Mouse (Mus musculus): Measurements from ENCODE around the gene Nfyb. TPM values are rescaled to one million over a fixed set of nuclear protein-coding genes. Genes with fewer than 3 reads are reported as not detected.

The Nfyb gene
- polyA plus RNA-seq, 1 experiment from 2014 or later = 8.4 TPM

- no peak overlapping the region for H3K27ac ChIP-seq
- H3K36me3 ChIP-seq (ENCODE audit: inconsistent target) = no peaks in the 10 kb centered on the region
- WGBS (ENCODE audit: missing documents) = 91% methylated on average over 7 of the region's 9 CpGs
- H3K79me2 ChIP-seq (ENCODE audit: inconsistent target) = no peaks in the 10 kb centered on the region
- H3K4me3 ChIP-seq (ENCODE audit: inconsistent target) = no peak overlapping the region
These were observed 5.0 kb upstream of the Nfyb start for GRCm38 (mm10) chr10:82768901-82769300.

- Histone ChIP-seq H3K79me2 (ENCODE audit: inconsistent target) (peaks cover 49% of the 10 kb centered on the region), H3K4me3 (ENCODE audit: inconsistent target) (peak overlapping the region; percentile 66), H3K36me3 (ENCODE audit: inconsistent target) (0 out of 2 replicates have a peak, but pooled peaks cover 7% of the 10 kb centered on the region), H3K27ac (peak overlapping the region; percentile 32; the same call in 1 of the 2 replicates)
- WGBS (ENCODE audit: missing documents) = 1% methylated on average over 46 of the region's 48 CpGs
These were observed 925 bp downstream of the Nfyb start for GRCm38 (mm10) chr10:82762756-82763681.

- 93% methylated on average over 8 of the region's 9 CpGs for whole genome bisulfite sequencing (ENCODE audit: missing documents)
- Histone ChIP-seq H3K27ac (no peak overlapping the region), H3K4me3 (ENCODE audit: inconsistent target) (no peak overlapping the region), H3K79me2 (ENCODE audit: inconsistent target) (peaks cover 52% of the 10 kb centered on the region), H3K36me3 (ENCODE audit: inconsistent target) (peaks cover 20% of the 10 kb centered on the region)
These were observed 2.7 kb downstream of the Nfyb start for GRCm38 (mm10) chr10:82761037-82761811.

GRCm38 (mm10) chr10:82759706-82760105 lies 4.2 kb downstream of the Nfyb start:
- Histone ChIP-seq H3K36me3 (ENCODE audit: inconsistent target) (peaks cover 34% of the 10 kb centered on the region), H3K79me2 (ENCODE audit: inconsistent target) (peaks cover 52% of the 10 kb centered on the region), H3K4me3 (ENCODE audit: inconsistent target) (no peak overlapping the region), H3K27ac (no peak overlapping the region)
- 78% methylated on average over 5 of the region's 5 CpGs for WGBS (ENCODE audit: missing documents)

GRCm38 (mm10) chr10:82758878-82759277 lies 5.1 kb downstream of the Nfyb start:
- H3K4me3 ChIP-seq (ENCODE audit: inconsistent target) = no peak overlapping the region
- WGBS (ENCODE audit: missing documents) = 100% methylated on average over 3 of the region's 3 CpGs
- peaks cover 52% of the 10 kb centered on the region for H3K79me2 ChIP-seq (ENCODE audit: inconsistent target)
- H3K36me3 ChIP-seq (ENCODE audit: inconsistent target) = peaks cover 42% of the 10 kb centered on the region
- H3K27ac ChIP-seq = no peak overlapping the region

GRCm38 (mm10) chr10:82758368-82758767 lies 5.6 kb downstream of the Nfyb start:
- WGBS (ENCODE audit: missing documents) = 95% methylated on average over 6 of the region's 6 CpGs
- no peak overlapping the region for H3K27ac ChIP-seq
- peaks cover 52% of the 10 kb centered on the region for H3K79me2 ChIP-seq (ENCODE audit: inconsistent target)
- H3K4me3 ChIP-seq (ENCODE audit: inconsistent target) = no peak overlapping the region
- peaks cover 47% of the 10 kb centered on the region for H3K36me3 ChIP-seq (ENCODE audit: inconsistent target)

- Histone ChIP-seq H3K79me2 (ENCODE audit: inconsistent target) (peaks cover 46% of the 10 kb centered on the region), H3K36me3 (ENCODE audit: inconsistent target) (peaks cover 56% of the 10 kb centered on the region), H3K4me3 (ENCODE audit: inconsistent target) (no peak overlapping the region), H3K27ac (no peak overlapping the region)
- WGBS (ENCODE audit: missing documents) = 78% methylated on average over 9 of the region's 9 CpGs
These were observed 6.6 kb downstream of the Nfyb start for GRCm38 (mm10) chr10:82757341-82757740.

GRCm38 (mm10) chr10:82756466-82756865 lies 7.5 kb downstream of the Nfyb start:
- H3K36me3 ChIP-seq (ENCODE audit: inconsistent target) = peaks cover 64% of the 10 kb centered on the region
- H3K27ac ChIP-seq = no peak overlapping the region
- peaks cover 37% of the 10 kb centered on the region for H3K79me2 ChIP-seq (ENCODE audit: inconsistent target)
- H3K4me3 ChIP-seq (ENCODE audit: inconsistent target) = no peak overlapping the region
- 96% methylated on average over 9 of the region's 9 CpGs for WGBS (ENCODE audit: missing documents)

- Histone ChIP-seq H3K4me3 (ENCODE audit: inconsistent target) (no peak overlapping the region), H3K79me2 (ENCODE audit: inconsistent target) (peaks cover 26% of the 10 kb centered on the region), H3K36me3 (ENCODE audit: inconsistent target) (peaks cover 76% of the 10 kb centered on the region), H3K27ac (no peak overlapping the region)
- 90% methylated on average over 11 of the region's 11 CpGs for WGBS (ENCODE audit: missing documents)
These were observed 8.6 kb downstream of the Nfyb start for GRCm38 (mm10) chr10:82755213-82755890.

GRCm38 (mm10) chr10:82754642-82755041 lies 9.3 kb downstream of the Nfyb start:
- 88% methylated on average over 1 of the region's 1 CpGs for WGBS (ENCODE audit: missing documents)
- Histone ChIP-seq H3K36me3 (ENCODE audit: inconsistent target) (peaks cover 80% of the 10 kb centered on the region), H3K4me3 (ENCODE audit: inconsistent target) (no peak overlapping the region), H3K27ac (no peak overlapping the region), H3K79me2 (ENCODE audit: inconsistent target) (peaks cover 19% of the 10 kb centered on the region; the same call in 1 of the 2 replicates)

- Histone ChIP-seq H3K79me2 (ENCODE audit: inconsistent target) (peaks cover 2% of the 10 kb centered on the region; the same call in 1 of the 2 replicates), H3K4me3 (ENCODE audit: inconsistent target) (no peak overlapping the region), H3K27ac (no peak overlapping the region), H3K36me3 (ENCODE audit: inconsistent target) (peaks cover 80% of the 10 kb centered on the region)
- WGBS (ENCODE audit: missing documents) = 96% methylated on average over 3 of the region's 3 CpGs
These were observed 11.0 kb downstream of the Nfyb start for GRCm38 (mm10) chr10:82752921-82753320.

GRCm38 (mm10) chr10:82750778-82751177 lies 13.2 kb downstream of the Nfyb start:
- Histone ChIP-seq H3K79me2 (ENCODE audit: inconsistent target) (no peaks in the 10 kb centered on the region), H3K27ac (no peak overlapping the region), H3K36me3 (ENCODE audit: inconsistent target) (peaks cover 81% of the 10 kb centered on the region), H3K4me3 (ENCODE audit: inconsistent target) (no peak overlapping the region)
- 95% methylated on average over 6 of the region's 6 CpGs for WGBS (ENCODE audit: missing documents)

GRCm38 (mm10) chr10:82746988-82747850 lies 16.7 kb downstream of the Nfyb start:
- no peak overlapping the region for H3K4me3 ChIP-seq (ENCODE audit: inconsistent target)
- 89% methylated on average over 14 of the region's 15 CpGs for WGBS (ENCODE audit: missing documents)
- no peaks in the 10 kb centered on the region for H3K79me2 ChIP-seq (ENCODE audit: inconsistent target)
- no peak overlapping the region for H3K27ac ChIP-seq
- peaks cover 49% of the 10 kb centered on the region for H3K36me3 ChIP-seq (ENCODE audit: inconsistent target)

GRCm38 (mm10) chr10:82745301-82745700 lies 18.6 kb downstream of the Nfyb start:
- no peak overlapping the region for H3K4me3 ChIP-seq (ENCODE audit: inconsistent target)

More at GRCm38 (mm10) chr10:82745301-82745700, 18.6 kb downstream of the Nfyb start:
- Histone ChIP-seq H3K36me3 (ENCODE audit: inconsistent target) (peaks cover 30% of the 10 kb centered on the region), H3K79me2 (ENCODE audit: inconsistent target) (no peaks in the 10 kb centered on the region), H3K27ac (no peak overlapping the region)
- 94% methylated on average over 5 of the region's 5 CpGs for WGBS (ENCODE audit: missing documents)

Data from macrophage (primary cell).